Mouse (Mus musculus): Measurements from ENCODE around the gene Olfr224.
"Not testable (repeated sequence)": the region's sequence is repeated elsewhere in the genome, so short reads cannot be mapped to it uniquely, and the experiment has no call there.

GRCm38 (mm10) chr11:58519756-58520155 lies 50.6 kb downstream of the Olfr224 start:
- not testable (repeated sequence) for TF ChIP-seq CTCF, POLR2A (IDR thresholded peaks at IDR 0.05; ENCODE audit: insufficient read depth, low read depth, low read length)
